Mouse (Mus musculus) mature B cell (primary cell): ENCODE measurements around the gene Hsf4.

Experiments
- in situ Hi-C: fragments of 300-500 bp; cut with MboI; formaldehyde crosslinking; loops from 2 replicates; pipeline ENCODE4 v1.14.3; 2019

The Hsf4 gene

GRCm38 (mm10) chr8:105258911-105259720, 10.5 kb upstream of the Hsf4 start:
- in situ Hi-C loops: loop anchor here (25.0 kb wide), 1 partner anchor 622 kb away; the partner anchor contains the start of genes Ciao2b and Rrad

- in situ Hi-C loops: loop anchor here (25.0 kb wide), 1 partner anchor 623 kb away; the partner anchor contains the start of genes Ciao2b and Rrad
Measured at GRCm38 (mm10) chr8:105259721-105260320, 9.8 kb upstream of the Hsf4 start.

- in situ Hi-C loops: loop anchor here (25.0 kb wide), 1 partner anchor 623 kb away; the partner anchor contains the start of genes Ciao2b and Rrad
Measured at GRCm38 (mm10) chr8:105260371-105261099, 9.1 kb upstream of the Hsf4 start.

- in situ Hi-C loops: loop anchor here (25.0 kb wide), 1 partner anchor 624 kb away; the partner anchor contains the start of genes Ciao2b and Rrad
Measured at GRCm38 (mm10) chr8:105261326-105261980, 8.1 kb upstream of the Hsf4 start.

GRCm38 (mm10) chr8:105263244-105263912, 6.2 kb upstream of the Hsf4 start:
- in situ Hi-C loops: loop anchor here (25.0 kb wide), 1 partner anchor 626 kb away; the partner anchor contains the start of genes Ciao2b and Rrad

- in situ Hi-C loops: loop anchor here (25.0 kb wide), 1 partner anchor 627 kb away; the partner anchor contains the start of genes Ciao2b and Rrad
Measured at GRCm38 (mm10) chr8:105264024-105264982, 5.3 kb upstream of the Hsf4 start, which contains the start of the genes Tradd and Fbxl8. TSS of gene Tradd (minus strand) at chr8:105264609. TSS of gene Fbxl8 (plus strand) at chr8:105264648.

- in situ Hi-C loops: loop anchor here (25.0 kb wide), 1 partner anchor 628 kb away; the partner anchor contains the start of genes Ciao2b and Rrad
Measured at GRCm38 (mm10) chr8:105265128-105265527, 4.5 kb upstream of the Hsf4 start.

- in situ Hi-C loops: loop anchor here (25.0 kb wide), 1 partner anchor 629 kb away; the partner anchor contains the start of genes Ciao2b and Rrad
Measured at GRCm38 (mm10) chr8:105266775-105267174, 2.8 kb upstream of the Hsf4 start.

- in situ Hi-C loops: loop anchor here (25.0 kb wide), 1 partner anchor 631 kb away; the partner anchor contains the start of genes Ciao2b and Rrad
Measured at GRCm38 (mm10) chr8:105268342-105269074, 1.1 kb upstream of the Hsf4 start.

- in situ Hi-C loops: loop anchor here (25.0 kb wide), 1 partner anchor 632 kb away; the partner anchor contains the start of genes Ciao2b and Rrad
Measured at GRCm38 (mm10) chr8:105269075-105269458, 534 bp upstream of the Hsf4 start.

- in situ Hi-C loops: loop anchor here (25.0 kb wide), 1 partner anchor 633 kb away; the partner anchor contains the start of genes Ciao2b and Rrad
Measured at GRCm38 (mm10) chr8:105270101-105270915, 707 bp downstream of the Hsf4 start.

GRCm38 (mm10) chr8:105270916-105271186, 1.2 kb downstream of the Hsf4 start:
- in situ Hi-C loops: loop anchor here (25.0 kb wide), 1 partner anchor 634 kb away; the partner anchor contains the start of genes Ciao2b and Rrad

- in situ Hi-C loops: no loop called here
Measured at GRCm38 (mm10) chr8:105275387-105275786, 5.8 kb downstream of the Hsf4 start.

GRCm38 (mm10) chr8:105275840-105276239, 6.2 kb downstream of the Hsf4 start, which contains the start of gene Nol3:
TSS of gene Nol3 (plus strand) at chr8:105276140.
- in situ Hi-C loops: no loop called here

- in situ Hi-C loops: no loop called here
Measured at GRCm38 (mm10) chr8:105276292-105277120, 6.9 kb downstream of the Hsf4 start.

- in situ Hi-C loops: no loop called here
Measured at GRCm38 (mm10) chr8:105278911-105279334, 9.3 kb downstream of the Hsf4 start.

GRCm38 (mm10) chr8:105280567-105280966, 11.0 kb downstream of the Hsf4 start:
- in situ Hi-C loops: no loop called here
